Mouse (Mus musculus): ENCODE results near the gene Spata17. TPM values are rescaled to one million over a fixed set of nuclear protein-coding genes. Genes with fewer than 3 reads are reported as not detected.
A peak's percentile ranks its signal among the peaks of the same experiment; 100 is the strongest.

The Spata17 gene
- polyA plus RNA-seq, 1 experiment from 2014 or later = 2.1 TPM

DNA sequence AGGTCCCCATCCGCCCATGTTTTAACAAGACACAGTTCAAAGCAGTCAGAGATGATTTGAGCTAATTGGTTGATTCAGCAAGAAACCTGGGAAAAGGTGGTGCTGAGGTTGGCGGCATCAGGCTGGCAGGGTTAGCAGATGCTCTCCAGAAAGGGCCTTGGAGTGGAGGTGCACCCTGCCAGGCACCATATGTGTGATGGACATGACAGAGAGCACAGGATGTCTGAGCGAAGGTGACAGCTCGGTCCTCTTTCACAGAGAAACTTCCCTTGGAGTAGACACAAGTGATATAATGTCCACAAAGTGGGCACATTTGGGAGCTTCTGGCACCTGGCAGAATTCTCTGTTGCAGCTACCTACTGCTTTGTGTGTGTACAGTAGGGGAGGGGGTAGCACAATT lies 203.7 kb downstream of the Spata17 start:
- Histone ChIP-seq H3K27ac (no peak overlapping the region), H3K27me3 (replicated peaks) (no peaks in the 10 kb centered on the region), H3K4me3 (no peak overlapping the region), H3K9ac (no peak overlapping the region), H3K36me3 (replicated peaks) (no peaks in the 10 kb centered on the region), H3K9me3 (no peaks in the 10 kb centered on the region), H3K4me2 (no peak overlapping the region), H3K4me1 (no peaks in the 10 kb centered on the region)
- no peak for ATAC-seq (replicated peaks)
- WGBS = 89% methylated on average over 4 of the region's 4 CpGs

DNA sequence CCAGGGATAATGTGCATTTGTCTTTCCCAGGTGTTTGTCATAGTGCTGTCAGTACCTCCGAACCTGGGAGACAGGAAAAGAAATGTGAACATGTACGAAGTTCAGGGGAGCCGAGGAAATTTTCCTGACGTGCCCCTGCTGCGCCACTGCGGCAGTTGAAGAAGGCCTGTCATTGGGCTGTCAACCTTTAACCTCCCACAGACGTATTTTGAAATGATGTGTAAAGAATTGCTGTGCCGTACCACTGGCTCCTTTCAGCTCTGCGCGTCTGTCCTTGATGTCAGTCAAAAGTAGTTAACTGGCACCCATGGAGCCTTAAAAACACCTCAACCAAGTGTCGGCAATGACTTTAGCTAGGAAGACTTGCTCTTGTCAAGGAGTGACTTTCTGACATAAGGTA lies 205.2 kb downstream of the Spata17 start:
- Histone ChIP-seq H3K4me3 (no peak overlapping the region), H3K9me3 (no peaks in the 10 kb centered on the region), H3K27ac (no peak overlapping the region), H3K4me2 (no peak overlapping the region), H3K27me3 (replicated peaks) (no peaks in the 10 kb centered on the region), H3K36me3 (replicated peaks) (no peaks in the 10 kb centered on the region), H3K4me1 (no peaks in the 10 kb centered on the region), H3K9ac (no peak overlapping the region)
- 83% methylated on average over 11 of the region's 11 CpGs for WGBS
- no peak for ATAC-seq (replicated peaks)

DNA sequence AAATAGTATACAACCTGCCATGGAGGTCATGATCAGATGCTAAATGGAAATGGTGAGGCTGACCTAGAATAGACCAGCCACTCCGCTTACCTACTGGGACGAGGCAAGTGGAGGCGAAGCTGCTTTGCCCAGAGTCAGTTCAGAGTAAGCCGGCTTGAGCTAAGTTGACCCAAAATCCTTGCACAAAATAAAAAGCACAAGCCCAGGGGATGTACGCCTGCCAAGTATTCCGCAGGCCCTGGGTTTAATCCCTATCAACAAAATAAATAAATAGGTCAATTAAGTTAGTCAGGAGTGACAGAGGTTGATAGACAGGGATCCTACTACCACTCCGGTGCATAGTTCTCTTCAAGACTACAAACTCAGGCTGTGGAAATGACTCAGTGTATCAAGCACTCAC lies 207.0 kb downstream of the Spata17 start:
- Histone ChIP-seq H3K27ac (no peak overlapping the region), H3K4me1 (no peaks in the 10 kb centered on the region), H3K27me3 (replicated peaks) (no peaks in the 10 kb centered on the region), H3K36me3 (replicated peaks) (no peaks in the 10 kb centered on the region), H3K9ac (no peak overlapping the region), H3K4me3 (no peak overlapping the region), H3K4me2 (no peak overlapping the region), H3K9me3 (no peaks in the 10 kb centered on the region)
- 78% methylated on average over 7 of the region's 7 CpGs for WGBS
- ATAC-seq (replicated peaks) = no peak

DNA sequence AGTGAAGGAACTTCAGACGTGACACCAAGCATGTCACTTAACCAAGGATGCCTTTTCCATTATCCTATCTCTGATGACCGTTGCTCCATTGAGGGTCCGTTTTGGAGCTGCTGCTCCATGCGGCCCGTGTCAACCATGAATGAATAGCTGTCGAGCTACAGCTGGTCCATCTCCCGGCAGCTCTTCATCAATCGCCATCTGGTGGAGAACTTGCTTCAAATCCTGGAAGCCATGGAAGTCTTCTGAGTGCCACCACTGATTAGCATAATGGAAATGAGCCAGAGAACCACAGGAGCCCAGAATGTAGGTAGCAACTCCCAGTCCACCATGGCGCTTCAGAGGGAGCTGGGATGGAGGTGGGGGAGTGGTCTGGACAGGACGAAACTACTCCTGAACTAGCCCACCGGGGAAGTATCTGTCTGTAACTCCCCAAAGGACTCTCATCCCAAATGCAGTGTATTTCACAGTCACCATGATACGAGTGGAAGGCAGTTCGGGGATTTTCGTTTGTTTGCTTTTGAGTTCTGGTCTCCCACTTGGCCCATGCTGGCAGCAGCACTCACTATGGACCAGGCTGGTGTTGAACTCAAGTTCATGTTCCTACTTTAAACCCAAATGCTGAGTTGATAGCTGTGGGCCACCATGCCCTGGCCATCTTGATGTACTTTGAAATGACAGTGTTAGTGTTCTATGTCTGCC lies 208.9 kb downstream of the Spata17 start:
- Histone ChIP-seq H3K4me3 (no peak overlapping the region), H3K9ac (no peak overlapping the region), H3K27ac (no peak overlapping the region), H3K36me3 (replicated peaks) (no peaks in the 10 kb centered on the region), H3K4me1 (no peaks in the 10 kb centered on the region), H3K27me3 (replicated peaks) (no peaks in the 10 kb centered on the region), H3K4me2 (no peak overlapping the region), H3K9me3 (no peaks in the 10 kb centered on the region)
- 89% methylated on average over 14 of the region's 14 CpGs for WGBS
- no peak for ATAC-seq (replicated peaks)

DNA sequence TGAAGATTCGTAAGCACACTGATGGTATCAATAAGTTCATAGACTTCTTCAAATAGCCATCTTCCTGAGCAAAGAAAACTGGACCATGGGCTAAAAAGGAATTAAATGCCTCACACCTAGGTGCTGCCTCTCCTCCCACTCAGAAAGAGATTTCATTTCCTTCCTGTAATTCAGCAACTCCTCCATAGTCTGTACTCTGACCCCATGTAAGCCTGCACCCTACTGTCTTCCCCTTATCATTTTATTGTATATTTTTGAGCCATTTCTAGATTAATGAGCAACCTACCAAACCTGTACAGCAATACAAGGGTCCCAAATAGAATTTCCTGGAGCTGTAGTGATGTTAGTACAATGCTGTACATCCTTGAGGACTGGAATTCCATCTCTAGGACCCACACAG lies 211.0 kb downstream of the Spata17 start:
- no peak overlapping the region for H3K4me2 ChIP-seq
- no peak overlapping the region for H3K9ac ChIP-seq
- H3K27me3 ChIP-seq (replicated peaks) = no peaks in the 10 kb centered on the region
- no peaks in the 10 kb centered on the region for H3K4me1 ChIP-seq
- ATAC-seq (replicated peaks) = no peak
- WGBS = 100% methylated on average over 1 of the region's 1 CpGs
- no peaks in the 10 kb centered on the region for H3K36me3 ChIP-seq (replicated peaks)
- no peak overlapping the region for H3K27ac ChIP-seq
- H3K9me3 ChIP-seq = no peaks in the 10 kb centered on the region
- no peak overlapping the region for H3K4me3 ChIP-seq

DNA sequence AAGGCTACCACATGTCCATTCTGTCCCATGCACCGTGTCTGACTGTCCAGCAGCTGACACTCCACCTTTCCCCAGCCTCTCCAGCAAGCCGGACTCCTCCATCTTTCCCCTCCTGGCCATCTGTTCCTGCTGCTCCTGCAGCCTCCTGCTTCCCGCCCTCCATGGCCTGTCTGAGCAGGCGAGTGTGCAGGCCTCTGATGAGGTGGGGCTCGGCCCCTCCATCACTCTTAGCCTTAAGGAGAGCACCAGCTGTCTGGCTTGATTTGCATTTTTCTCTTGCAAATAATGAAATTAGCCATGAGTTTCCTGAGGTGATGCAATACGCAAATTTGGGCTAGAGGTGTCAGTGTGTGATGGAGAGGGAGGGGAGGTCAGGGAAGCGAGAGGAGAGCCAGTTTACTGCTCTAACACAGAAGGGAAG lies 211.8 kb downstream of the Spata17 start:
- H3K36me3 ChIP-seq (replicated peaks) = no peaks in the 10 kb centered on the region
- H3K4me3 ChIP-seq = no peak overlapping the region
- H3K27ac ChIP-seq = no peak overlapping the region
- no peaks in the 10 kb centered on the region for H3K27me3 ChIP-seq (replicated peaks)
- H3K4me1 ChIP-seq = no peaks in the 10 kb centered on the region
- ATAC-seq (replicated peaks) = no peak
- 45% methylated on average over 7 of the region's 7 CpGs for WGBS
- no peaks in the 10 kb centered on the region for H3K9me3 ChIP-seq
- H3K9ac ChIP-seq = no peak overlapping the region
- H3K4me2 ChIP-seq = no peak overlapping the region

DNA sequence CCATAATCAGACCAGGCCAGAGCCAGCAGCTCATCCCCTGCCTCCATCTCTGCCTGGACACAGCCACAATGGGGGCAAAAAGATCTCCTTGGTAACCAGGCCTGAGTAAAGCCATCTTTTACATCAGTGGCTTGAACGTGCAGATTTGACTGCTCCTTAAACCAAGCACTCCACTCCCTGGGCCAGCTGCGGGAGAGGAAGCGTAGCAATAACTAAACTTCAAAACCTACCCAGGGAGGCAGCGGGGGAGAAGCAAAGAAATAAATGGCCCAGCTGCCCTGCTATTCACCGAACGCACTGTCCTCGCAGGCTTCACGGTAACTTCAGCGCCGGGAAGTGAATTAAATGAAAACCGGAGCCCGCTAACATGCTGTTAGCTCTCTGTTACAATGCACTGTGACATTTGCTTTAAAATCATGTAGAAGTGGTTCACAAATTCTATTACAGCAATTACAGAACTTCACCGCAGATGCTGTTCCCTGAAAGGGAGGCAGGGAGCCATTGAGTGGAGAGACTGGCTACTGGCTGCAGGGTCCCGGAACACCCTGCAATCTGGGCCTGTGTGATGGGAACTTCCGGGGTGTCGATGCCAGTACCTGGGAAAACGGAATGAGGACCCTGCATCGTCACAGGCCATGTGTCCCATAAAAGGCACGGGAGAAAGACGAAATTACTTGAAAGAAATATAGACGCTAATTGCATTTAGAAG lies 217.5 kb downstream of the Spata17 start:
- Histone ChIP-seq H3K27me3 (replicated peaks) (no peaks in the 10 kb centered on the region), H3K4me3 (no peak overlapping the region), H3K27ac (no peak overlapping the region), H3K9me3 (no peaks in the 10 kb centered on the region), H3K4me2 (0 out of 2 replicates have a peak overlapping the region, but pooled peaks have one; percentile 14), H3K4me1 (peaks cover 10% of the 10 kb centered on the region; the same call in 1 of the 2 replicates), H3K36me3 (replicated peaks) (no peaks in the 10 kb centered on the region), H3K9ac (no peak overlapping the region)
- no peak for ATAC-seq (replicated peaks)
- 49% methylated on average over 21 of the region's 21 CpGs for WGBS

Other genes with a start within 250 kb of the Spata17 start
- 0.09 TPM in 1 of 2 replicates, not detected in the other for gene D1Pas1, start 248.0 kb downstream of the Spata17 start, polyA plus RNA-seq (2015; fragmentation: Nextera tagmentation; extraction: Ambion mirVana)
- 17.4 and 18.6 TPM in 2 replicates for gene Gpatch2, start within 50 bp of the Spata17 start, polyA plus RNA-seq (2015; fragmentation: Nextera tagmentation; extraction: Ambion mirVana)

All from midbrain, embryonic 15.5 days (tissue).